In genomic region chr3:137864988-137865982, GRCm38 (mm10) we compare ENCODE assay signal across 1 mouse cellular context.
TF ChIP-seq lines count a peak whose summit lies in the region.

No protein-coding gene starts in this region.

TF ChIP-seq in CH12.LX, 34 proteins besides CTCF, POLR2A, EP300 and RAD21 (continued from another document):
- TF ChIP-seq GABPA (IDR thresholded peaks at IDR 0.05; ENCODE audit: insufficient replicate concordance, low read depth, low read length): no peak; the same call in 1 of the 2 replicates
- peak; percentile 80 for TF ChIP-seq TBP (conservative IDR thresholded peaks at IDR 0.05; ENCODE audit: low read depth, low read length)
- TF ChIP-seq ZNF384 (IDR thresholded peaks at IDR 0.05; ENCODE audit: low read depth, low read length): peak; percentile 98
- TF ChIP-seq MEF2A (IDR thresholded peaks at IDR 0.05; ENCODE audit: borderline replicate concordance, low read depth, low read length): peak; percentile 89
- peak; percentile 87 for TF ChIP-seq SIN3A (IDR thresholded peaks at IDR 0.05; ENCODE audit: low read length)
- TF ChIP-seq BHLHE40 (IDR thresholded peaks at IDR 0.05; ENCODE audit: low read depth, low read length): peak; percentile 88
- TF ChIP-seq MYC (IDR thresholded peaks at IDR 0.05; ENCODE audit: low read depth, low read length): peak; percentile 84
- peak; percentile 73 for TF ChIP-seq HCFC1 (IDR thresholded peaks at IDR 0.05; ENCODE audit: low read depth, low read length)
- 0 out of 2 replicates have a peak, but pooled peaks have one; percentile 7 for TF ChIP-seq JUND (conservative IDR thresholded peaks at IDR 0.05; ENCODE audit: low read depth, low read length)
- TF ChIP-seq USF1 (IDR thresholded peaks at IDR 0.05; ENCODE audit: low read depth, low read length): no peak
- no peak; the same call in 1 of the 2 replicates for TF ChIP-seq UBTF (IDR thresholded peaks at IDR 0.05; ENCODE audit: low read depth, low read length)
